Mouse (Mus musculus): ENCODE results near the gene Efnb2. TPM values are rescaled to one million over a fixed set of nuclear protein-coding genes. Genes with fewer than 3 reads are reported as not detected.

Efnb2 gene
- 0.99 and 1.3 TPM in 2 replicates for polyA plus RNA-seq (2012; rRNA removed)

DNA sequence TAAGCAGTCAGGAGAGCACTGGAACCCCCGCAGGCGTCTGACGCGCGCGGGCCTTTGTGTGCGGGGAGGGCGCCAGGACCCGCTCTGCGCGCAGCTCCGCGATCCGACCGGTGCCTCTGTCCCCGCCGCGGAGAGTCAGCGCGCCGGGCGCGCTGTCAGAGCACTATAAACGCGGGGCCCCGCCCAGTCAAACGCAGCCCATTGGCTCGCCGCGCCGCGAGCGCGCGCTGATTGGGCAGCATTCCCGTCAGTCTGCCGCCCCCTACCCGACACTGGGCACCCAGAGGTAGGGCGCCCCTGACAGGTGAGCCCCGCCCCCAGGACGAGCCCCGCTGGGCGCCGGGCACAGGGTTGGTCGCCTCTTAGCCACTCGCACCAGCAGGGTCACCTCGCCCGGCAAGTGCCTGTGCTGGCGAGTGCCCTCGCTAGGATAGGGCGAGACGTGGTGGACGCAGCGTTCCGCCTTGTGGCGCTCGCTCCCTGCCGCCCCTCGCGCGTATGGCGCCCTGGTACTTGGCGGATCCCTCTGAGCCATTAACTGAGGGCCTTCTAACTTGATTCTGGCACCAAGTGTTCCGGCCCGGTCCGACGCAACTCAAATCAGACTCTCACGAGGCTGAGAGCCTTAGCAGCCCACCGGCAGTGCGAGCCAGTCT, at the start of gene Efnb2:
Gene Efnb2 (minus strand): TSS at position 140 of the 656 bp plus-strand sequence.

DNA sequence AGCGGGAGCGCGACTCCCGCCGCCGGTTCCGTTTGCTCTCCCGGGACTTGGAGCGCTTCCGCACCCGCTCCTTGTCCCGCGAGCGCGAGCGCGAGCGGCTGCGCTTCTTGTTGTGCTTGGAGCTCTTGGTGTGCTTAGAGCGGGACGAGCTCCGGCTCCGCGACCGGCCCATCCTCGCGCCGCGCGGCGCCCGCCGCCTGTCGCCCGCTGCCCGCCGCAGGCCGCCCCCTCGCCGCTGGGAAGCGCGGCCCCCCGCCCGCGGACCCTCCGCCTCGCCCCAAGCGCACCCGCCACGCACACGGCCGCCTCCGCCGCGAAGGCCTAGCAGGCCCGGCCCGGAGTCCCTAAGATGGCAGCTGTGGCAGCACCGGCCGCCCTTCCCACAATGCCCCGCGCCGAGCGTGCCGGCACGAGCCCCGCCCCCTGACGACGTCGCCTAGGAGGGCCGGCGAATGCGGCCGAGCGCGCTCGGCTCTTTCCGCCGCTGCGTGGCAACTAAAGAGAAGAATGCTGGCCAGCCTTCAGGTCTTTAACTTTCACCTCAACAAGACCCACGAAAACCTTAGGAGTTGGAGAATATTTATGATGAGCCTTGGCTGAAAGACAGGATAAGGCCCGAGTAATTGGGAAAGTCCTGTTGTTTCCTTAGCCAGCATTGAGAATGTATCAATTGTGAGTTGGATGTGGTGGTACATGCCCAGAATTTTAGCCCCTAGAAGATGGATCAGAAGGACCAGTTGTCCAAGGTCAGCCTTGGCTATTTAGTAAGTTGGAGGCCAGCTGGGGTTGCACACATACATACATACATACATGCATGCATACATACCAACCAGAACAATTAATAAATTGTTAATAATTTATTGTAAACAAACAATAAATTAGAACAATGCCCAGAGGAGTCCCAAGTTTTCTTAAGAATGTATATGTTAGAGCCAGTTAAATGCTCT, 29.4 kb upstream of the Efnb2 start, which contains the start of gene Arglu1:
Gene Arglu1 (minus strand): TSS at position 376 of the 947 bp plus-strand sequence.

Other genes starting within 250 kb of the Efnb2 start
- 34.8 and 37.4 TPM in 2 replicates for gene Arglu1, start 29.3 kb upstream of the Efnb2 start, polyA plus RNA-seq (2012; rRNA removed)

Data from liver, embryonic 14 days (tissue).